Mouse (Mus musculus) thymus, adult 18-20 months (tissue): ENCODE results near the gene Hist1h4j.
"Not testable (repeated sequence)": the region's sequence is repeated elsewhere in the genome, so short reads cannot be mapped to it uniquely, and the experiment has no call there.

Experiments
- DNase-seq, 2 experiments: peaks; one replicate each; pipeline ENCODE4 v3.0.0; 2022; ENCODE audit warnings: mixed read lengths in 2 of 2

The Hist1h4j gene

GRCm38 (mm10) chr13:21727948-21728572 lies 6.8 kb upstream of the Hist1h4j start:
- no peak for DNase-seq

GRCm38 (mm10) chr13:21729544-21729943 lies 5.3 kb upstream of the Hist1h4j start:
- DNase-seq, result no peak

DNA sequence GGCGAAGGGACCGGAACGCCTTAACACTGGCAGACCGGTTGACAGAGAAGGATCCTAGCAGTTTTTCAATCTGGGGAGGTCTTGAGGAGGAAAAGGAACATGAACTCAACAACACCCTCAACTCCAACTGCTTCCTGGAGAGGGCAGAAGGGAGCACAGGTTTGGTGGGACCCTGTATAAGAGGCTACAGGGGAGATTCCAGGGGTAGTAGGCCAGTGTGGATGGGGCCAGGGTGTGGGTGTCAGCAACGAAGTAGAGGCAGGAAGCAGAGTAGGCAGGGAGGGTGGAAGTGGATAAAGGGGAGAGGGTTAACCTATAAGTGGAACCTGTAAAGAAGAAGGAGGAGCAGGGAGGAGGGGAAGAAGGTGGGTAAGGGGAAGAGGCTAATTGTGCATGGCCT lies 1.4 kb upstream of the Hist1h4j start:
- DNase-seq, result peak in 1 of 2 experiments; percentile 30

- DNase-seq, result peak in 1 of 2 experiments; percentile 65
These were observed 606 bp upstream of the Hist1h4j start for GRCm38 (mm10) chr13:21734010-21734905.

DNA sequence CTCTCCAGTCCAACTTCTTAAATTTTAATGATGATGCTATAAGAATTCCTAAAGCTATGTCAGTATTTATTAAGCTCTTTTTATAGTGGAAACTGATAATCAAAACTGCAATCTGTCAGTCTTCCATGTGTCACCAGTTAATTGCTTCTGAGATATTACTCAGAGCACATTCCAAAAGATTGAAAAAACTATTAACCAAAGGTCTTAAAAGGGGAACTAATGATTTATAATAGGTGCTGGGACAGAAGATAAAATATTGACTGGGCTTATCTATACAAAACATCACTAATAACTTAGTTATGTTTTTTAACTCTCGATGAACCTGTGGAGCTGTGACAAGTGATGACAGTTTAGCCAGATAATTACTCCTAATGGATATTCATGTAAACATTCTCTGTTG lies 10.1 kb downstream of the Hist1h4j start:
- DNase-seq, result no peak

DNA sequence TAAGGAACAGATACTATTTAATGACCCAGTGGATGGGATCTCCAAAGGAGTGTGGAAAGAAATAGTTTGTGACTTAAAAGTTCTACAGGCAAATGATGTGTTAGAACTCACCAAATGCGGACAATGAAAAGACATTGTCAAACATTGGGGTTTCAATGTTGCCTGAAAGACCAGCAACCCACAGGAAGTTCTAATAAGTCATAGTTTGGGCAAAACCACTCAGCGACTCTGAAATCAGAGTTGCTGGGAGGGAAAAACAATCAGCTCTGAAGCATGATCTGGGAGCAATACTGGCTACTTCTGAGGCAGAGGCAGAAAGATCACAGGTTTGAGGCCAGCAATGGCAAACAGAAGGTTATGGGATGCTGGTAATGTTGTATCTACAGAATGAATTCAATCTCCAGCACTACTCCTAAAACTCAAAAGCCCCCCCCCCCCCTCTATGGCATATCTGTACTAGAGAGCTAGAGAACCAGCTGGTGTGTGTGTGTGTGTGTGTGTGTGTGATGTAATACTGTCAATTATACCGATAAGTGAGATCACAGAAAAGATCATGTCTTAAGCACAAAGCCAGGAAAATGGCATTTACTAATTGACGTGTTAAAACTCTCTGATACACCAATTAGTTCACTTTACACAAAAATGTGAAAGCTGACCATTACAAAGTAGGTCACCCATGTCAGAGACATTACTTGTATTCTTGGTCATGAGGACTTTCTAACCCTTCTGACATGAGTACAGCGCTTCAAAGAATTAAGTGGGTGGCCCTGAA lies 14.7 kb downstream of the Hist1h4j start:
- DNase-seq, result no peak

DNA sequence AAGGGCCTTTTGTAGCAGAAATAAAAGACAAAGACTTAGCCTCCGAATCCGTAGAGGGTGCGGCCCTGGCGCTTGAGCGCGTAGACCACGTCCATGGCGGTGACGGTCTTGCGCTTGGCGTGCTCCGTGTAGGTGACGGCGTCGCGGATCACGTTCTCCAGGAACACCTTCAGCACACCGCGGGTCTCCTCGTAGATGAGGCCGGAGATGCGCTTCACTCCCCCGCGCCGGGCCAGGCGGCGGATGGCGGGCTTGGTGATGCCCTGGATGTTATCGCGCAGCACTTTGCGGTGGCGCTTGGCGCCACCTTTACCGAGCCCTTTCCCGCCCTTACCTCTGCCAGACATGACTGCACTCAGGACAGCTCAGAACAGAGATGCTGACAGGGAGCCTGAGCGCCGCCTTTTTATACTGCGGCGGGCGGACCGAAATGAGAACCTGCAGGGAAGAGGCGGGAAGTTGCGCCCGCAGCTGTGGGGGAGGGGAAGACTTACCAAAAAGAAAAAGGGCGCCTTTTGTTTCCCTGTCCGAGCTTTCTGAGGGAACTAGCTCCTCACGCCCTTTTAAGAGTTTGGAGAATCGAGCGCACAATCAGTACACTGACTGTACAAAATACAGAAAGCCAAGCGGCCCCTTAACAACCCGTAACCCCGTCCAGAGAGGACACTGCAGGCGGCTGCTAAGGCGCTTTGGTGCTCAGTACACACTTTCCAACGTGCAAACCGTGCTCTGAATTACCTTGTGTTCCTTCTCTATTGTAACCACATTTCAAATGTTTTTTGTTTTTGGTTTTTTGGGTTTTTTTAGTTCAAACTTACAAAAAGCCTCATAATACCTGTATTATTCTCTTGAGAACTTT lies 15.5 kb downstream of the Hist1h4j start, which contains the start of gene Hist1h4k:
TSS of gene Hist1h4k (minus strand) at position 347 of the 859 bp plus-strand sequence.
- DNase-seq, result peak; percentile 88 to 94

GRCm38 (mm10) chr13:21751417-21751816 lies 16.6 kb downstream of the Hist1h4j start:
- DNase-seq, result no peak

GRCm38 (mm10) chr13:21751827-21752226 lies 17.0 kb downstream of the Hist1h4j start:
- no peak for DNase-seq

GRCm38 (mm10) chr13:21752356-21752755 lies 17.5 kb downstream of the Hist1h4j start:
- DNase-seq, result no peak

GRCm38 (mm10) chr13:21753051-21753523 lies 18.2 kb downstream of the Hist1h4j start:
- DNase-seq, result no peak

GRCm38 (mm10) chr13:21753524-21754285 lies 18.8 kb downstream of the Hist1h4j start, which contains the start of the genes Hist1h2ak and Hist1h2bn:
Gene Hist1h2ak, minus strand, starts transcription at chr13:21753827.
Gene Hist1h2bn, plus strand, starts transcription at chr13:21754123.
- DNase-seq, result peak; percentile 56 to 76

DNA sequence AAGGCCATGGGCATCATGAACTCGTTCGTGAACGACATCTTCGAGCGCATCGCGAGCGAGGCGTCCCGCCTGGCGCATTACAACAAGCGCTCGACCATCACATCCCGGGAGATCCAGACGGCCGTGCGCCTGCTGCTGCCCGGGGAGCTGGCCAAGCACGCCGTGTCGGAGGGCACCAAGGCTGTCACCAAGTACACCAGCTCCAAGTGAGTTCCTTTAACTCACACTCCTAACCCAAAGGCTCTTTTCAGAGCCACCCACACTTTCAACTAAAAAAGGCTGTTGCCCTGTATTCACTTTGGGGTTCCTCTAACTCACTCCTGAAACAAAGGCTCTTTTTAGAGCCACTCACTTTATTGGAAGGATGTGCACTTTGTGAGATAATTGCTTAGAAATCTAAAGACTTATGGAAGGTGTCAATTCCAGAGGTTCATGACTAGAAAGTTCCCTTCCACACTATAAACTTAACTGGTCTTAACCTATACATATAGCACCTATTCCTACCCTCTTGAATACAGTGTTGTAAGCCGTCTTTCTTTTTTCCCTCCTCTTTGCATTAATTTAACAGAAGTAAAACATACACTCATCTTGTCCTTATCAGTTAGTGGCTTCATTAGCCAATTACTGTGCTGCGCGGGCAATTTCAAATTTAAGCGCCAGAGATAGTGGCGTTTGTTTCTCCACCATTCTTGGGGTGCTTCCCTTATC lies 19.6 kb downstream of the Hist1h4j start:
- not testable (repeated sequence) for DNase-seq

- no peak for DNase-seq
These were observed 20.8 kb downstream of the Hist1h4j start for GRCm38 (mm10) chr13:21755707-21756106.

GRCm38 (mm10) chr13:21778814-21779766 lies 44.2 kb downstream of the Hist1h4j start:
- peak; percentile 50 to 74 for DNase-seq

GRCm38 (mm10) chr13:21779767-21780731 lies 45.2 kb downstream of the Hist1h4j start, which contains the start of gene Hist1h1b:
Gene Hist1h1b, minus strand, starts transcription at chr13:21780625.
- DNase-seq, result peak; percentile 62 to 76

DNA sequence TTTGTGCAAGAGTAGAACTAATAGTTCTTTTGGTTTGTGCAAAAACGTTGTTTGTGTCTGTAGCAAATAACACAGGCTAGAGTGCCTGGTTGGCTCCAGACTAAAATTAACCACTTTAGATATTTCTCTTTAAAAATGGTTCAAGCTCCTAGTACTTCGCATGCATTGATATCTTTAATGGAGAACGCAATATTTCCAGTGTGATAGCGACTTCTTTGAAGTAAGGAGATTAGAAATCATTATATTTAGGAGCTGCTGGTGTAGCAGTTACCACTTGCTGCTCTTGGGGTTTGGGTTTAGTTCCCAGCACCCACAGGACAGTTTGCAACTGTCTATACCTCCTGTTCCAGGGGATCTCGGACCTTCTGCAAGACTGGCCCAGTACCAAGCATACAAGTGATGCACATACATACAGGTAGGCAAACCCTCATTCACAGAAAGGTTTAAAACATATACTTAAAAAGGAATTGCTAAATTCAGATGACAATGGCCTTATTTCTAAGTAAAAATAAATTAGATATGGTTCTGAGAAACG lies 46.2 kb downstream of the Hist1h4j start:
- no peak for DNase-seq
